Mouse (Mus musculus) G1E (cell line): ENCODE results near the gene Ptprh.

ENCODE experiments used
- CTCF ChIP-seq: IDR thresholded peaks from 2 replicates; pipeline ENCODE4 v1.5.1; 2012; ENCODE audit warnings: low read depth, low read length, inconsistent platforms, mixed read lengths
- GATA1 ChIP-seq: IDR thresholded peaks from 2 replicates; pipeline ENCODE4 v1.6.1; 2012; ENCODE audit warnings: borderline replicate concordance, low read length, inconsistent platforms, mixed read lengths

DNA sequence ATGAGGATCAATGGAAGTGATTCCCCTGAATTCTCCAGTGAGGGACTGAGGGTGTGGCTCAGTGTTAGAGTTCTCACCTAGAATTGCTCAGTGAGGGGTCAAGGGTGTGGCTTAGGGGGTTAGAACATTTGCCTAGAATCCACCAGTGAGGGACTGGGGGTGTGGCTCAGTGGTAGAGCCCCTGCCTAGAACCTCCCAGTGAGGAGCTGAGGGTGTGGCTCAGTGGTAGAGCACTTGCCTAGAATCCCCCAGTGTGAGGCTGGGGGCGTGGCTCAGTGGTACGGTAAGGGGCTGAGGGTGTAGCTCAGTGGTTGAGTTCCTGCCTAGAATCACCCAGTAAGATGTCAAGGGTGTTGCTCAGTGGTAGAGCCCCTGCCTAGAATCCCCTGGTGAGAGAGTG is 64.8 kb downstream of the Ptprh start:
- TF ChIP-seq CTCF: no peak
- no peak for TF ChIP-seq GATA1
